Mouse (Mus musculus): ENCODE data around the gene Dmxl2. TPM values are rescaled to one million over a fixed set of nuclear protein-coding genes. Genes with fewer than 3 reads are reported as not detected.

The Dmxl2 gene
- polyA plus RNA-seq, 1 experiment from 2014 or later = 1.8 TPM

GRCm38 (mm10) chr9:54532926-54533325 is 31.5 kb upstream of the Dmxl2 start:
- Histone ChIP-seq H3K36me3 (ENCODE audit: control insufficient read depth, insufficient read depth, low read length) (no peaks in the 10 kb centered on the region), H3K4me2 (replicated peaks; ENCODE audit: low read depth) (no peak overlapping the region), H3K4me3 (ENCODE audit: low read depth, low read length) (no peak overlapping the region), H3K4me1 (replicated peaks; ENCODE audit: control insufficient read depth, insufficient read depth) (no peaks in the 10 kb centered on the region), H3K27ac (replicated peaks) (no peak overlapping the region), H3K9ac (ENCODE audit: low read length) (no peak overlapping the region), H3K27me3 (ENCODE audit: control insufficient read depth, insufficient read depth, low read length) (no peaks in the 10 kb centered on the region), H3K9me3 (ENCODE audit: control insufficient read depth, low read length) (no peaks in the 10 kb centered on the region)
- WGBS = 83% methylated on average over 2 of the region's 2 CpGs
- ATAC-seq (ENCODE audit: low FRiP score, low TSS enrichment) (no peak), DNase-seq (ENCODE audit: low spot score) (no peak)
- TF ChIP-seq CTCF (IDR thresholded peaks at IDR 0.05; ENCODE audit: low read depth) = no peak
- TF ChIP-seq EP300 (optimal IDR thresholded peaks at IDR 0.05) = no peak

DNA sequence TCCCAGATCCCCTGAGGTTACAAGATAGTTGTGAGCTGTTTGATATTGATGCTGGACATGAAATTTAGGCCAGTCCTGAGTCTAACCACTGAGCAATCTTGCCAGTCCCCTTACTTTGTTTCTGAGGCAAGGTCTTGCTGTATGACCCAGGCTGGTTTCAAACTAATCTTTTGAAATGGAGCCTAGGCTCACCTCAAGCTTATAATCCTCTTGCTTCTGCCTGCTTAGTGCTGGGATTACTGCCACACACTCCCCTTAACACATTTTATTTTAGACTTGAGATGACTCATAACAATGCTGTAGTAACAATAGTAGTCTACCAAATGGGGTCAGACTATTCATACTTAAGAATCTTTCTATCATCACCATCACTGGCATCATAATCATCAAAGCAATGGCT is 30.0 kb upstream of the Dmxl2 start:
- Histone ChIP-seq H3K27ac (replicated peaks) (no peak overlapping the region), H3K9ac (ENCODE audit: low read length) (no peak overlapping the region), H3K27me3 (ENCODE audit: control insufficient read depth, insufficient read depth, low read length) (no peaks in the 10 kb centered on the region), H3K4me1 (replicated peaks; ENCODE audit: control insufficient read depth, insufficient read depth) (no peaks in the 10 kb centered on the region), H3K4me2 (replicated peaks; ENCODE audit: low read depth) (no peak overlapping the region), H3K36me3 (ENCODE audit: control insufficient read depth, insufficient read depth, low read length) (no peaks in the 10 kb centered on the region), H3K9me3 (ENCODE audit: control insufficient read depth, low read length) (no peaks in the 10 kb centered on the region), H3K4me3 (ENCODE audit: low read depth, low read length) (no peak overlapping the region)
- no peak for DNase-seq (ENCODE audit: low spot score)
- TF ChIP-seq CTCF (IDR thresholded peaks at IDR 0.05; ENCODE audit: low read depth) (no peak), EP300 (optimal IDR thresholded peaks at IDR 0.05) (no peak)
- no peak for ATAC-seq (ENCODE audit: low FRiP score, low TSS enrichment)

- 85% methylated on average over 6 of the region's 6 CpGs for WGBS
- DNase-seq (ENCODE audit: low spot score) (no peak), ATAC-seq (ENCODE audit: low FRiP score, low TSS enrichment) (no peak)
- Histone ChIP-seq H3K4me2 (replicated peaks; ENCODE audit: low read depth) (no peak overlapping the region), H3K4me1 (replicated peaks; ENCODE audit: control insufficient read depth, insufficient read depth) (no peaks in the 10 kb centered on the region), H3K4me3 (ENCODE audit: low read depth, low read length) (no peak overlapping the region), H3K36me3 (ENCODE audit: control insufficient read depth, insufficient read depth, low read length) (no peaks in the 10 kb centered on the region), H3K9me3 (ENCODE audit: control insufficient read depth, low read length) (no peaks in the 10 kb centered on the region), H3K27me3 (ENCODE audit: control insufficient read depth, insufficient read depth, low read length) (no peaks in the 10 kb centered on the region), H3K27ac (replicated peaks) (no peak overlapping the region), H3K9ac (ENCODE audit: low read length) (no peak overlapping the region)
- TF ChIP-seq EP300 (optimal IDR thresholded peaks at IDR 0.05) (no peak), CTCF (IDR thresholded peaks at IDR 0.05; ENCODE audit: low read depth) (no peak)
Observed at GRCm38 (mm10) chr9:54530836-54531235, 29.4 kb upstream of the Dmxl2 start.

- Histone ChIP-seq H3K9ac (ENCODE audit: low read length) (no peak overlapping the region), H3K27ac (replicated peaks) (no peak overlapping the region), H3K36me3 (ENCODE audit: control insufficient read depth, insufficient read depth, low read length) (no peaks in the 10 kb centered on the region), H3K4me1 (replicated peaks; ENCODE audit: control insufficient read depth, insufficient read depth) (no peaks in the 10 kb centered on the region), H3K9me3 (ENCODE audit: control insufficient read depth, low read length) (no peaks in the 10 kb centered on the region), H3K4me3 (ENCODE audit: low read depth, low read length) (no peak overlapping the region), H3K27me3 (ENCODE audit: control insufficient read depth, insufficient read depth, low read length) (no peaks in the 10 kb centered on the region), H3K4me2 (replicated peaks; ENCODE audit: low read depth) (no peak overlapping the region)
- 72% methylated on average over 2 of the region's 2 CpGs for WGBS
- ATAC-seq (ENCODE audit: low FRiP score, low TSS enrichment) (no peak), DNase-seq (ENCODE audit: low spot score) (no peak)
- TF ChIP-seq EP300 (optimal IDR thresholded peaks at IDR 0.05) (no peak), CTCF (IDR thresholded peaks at IDR 0.05; ENCODE audit: low read depth) (no peak)
Observed at GRCm38 (mm10) chr9:54529950-54530349, 28.5 kb upstream of the Dmxl2 start.

GRCm38 (mm10) chr9:54527694-54528093 is 26.3 kb upstream of the Dmxl2 start:
- Histone ChIP-seq H3K27me3 (ENCODE audit: control insufficient read depth, insufficient read depth, low read length) (no peaks in the 10 kb centered on the region), H3K4me3 (ENCODE audit: low read depth, low read length) (no peak overlapping the region), H3K27ac (replicated peaks) (no peak overlapping the region), H3K9me3 (ENCODE audit: control insufficient read depth, low read length) (no peaks in the 10 kb centered on the region), H3K36me3 (ENCODE audit: control insufficient read depth, insufficient read depth, low read length) (no peaks in the 10 kb centered on the region), H3K9ac (ENCODE audit: low read length) (no peak overlapping the region), H3K4me2 (replicated peaks; ENCODE audit: low read depth) (no peak overlapping the region), H3K4me1 (replicated peaks; ENCODE audit: control insufficient read depth, insufficient read depth) (no peaks in the 10 kb centered on the region)
- DNase-seq (ENCODE audit: low spot score) = no peak
- 69% methylated on average over 7 of the region's 7 CpGs for WGBS
- no peak for ATAC-seq (ENCODE audit: low FRiP score, low TSS enrichment)
- TF ChIP-seq EP300 (optimal IDR thresholded peaks at IDR 0.05) (no peak), CTCF (IDR thresholded peaks at IDR 0.05; ENCODE audit: low read depth) (peak; percentile 35; the same call in 1 of the 2 replicates)

DNA sequence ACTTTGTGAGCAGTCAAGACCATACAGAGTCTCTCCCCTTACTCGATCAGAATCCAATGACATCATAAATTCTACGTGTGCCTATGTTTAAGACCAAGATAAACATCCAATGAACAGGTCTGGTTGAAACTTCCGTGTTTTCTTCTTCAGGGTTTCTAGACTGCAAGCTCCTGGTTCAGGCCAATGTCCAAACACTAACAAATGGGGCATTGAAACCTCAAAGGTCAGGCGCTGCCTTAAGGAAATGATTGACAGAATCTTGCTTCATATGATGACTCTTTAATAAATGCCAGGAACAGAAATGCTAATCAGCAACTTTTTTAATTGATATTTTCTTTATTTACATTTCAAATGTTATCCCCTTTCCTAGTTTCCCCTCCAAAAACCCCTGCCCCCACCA is 18.9 kb upstream of the Dmxl2 start:
- no peak for TF ChIP-seq CTCF (IDR thresholded peaks at IDR 0.05; ENCODE audit: low read depth)
- TF ChIP-seq EP300 (optimal IDR thresholded peaks at IDR 0.05) = no peak
- no peak overlapping the region for H3K4me3 ChIP-seq (ENCODE audit: low read depth, low read length)
- no peaks in the 10 kb centered on the region for H3K27me3 ChIP-seq (ENCODE audit: control insufficient read depth, insufficient read depth, low read length)
- ATAC-seq (ENCODE audit: low FRiP score, low TSS enrichment) (no peak), DNase-seq (ENCODE audit: low spot score) (no peak)
- H3K36me3 ChIP-seq (ENCODE audit: control insufficient read depth, insufficient read depth, low read length) = no peaks in the 10 kb centered on the region
- H3K9ac ChIP-seq (ENCODE audit: low read length) = no peak overlapping the region
- H3K4me2 ChIP-seq (replicated peaks; ENCODE audit: low read depth) = no peak overlapping the region
- H3K27ac ChIP-seq (replicated peaks) = no peak overlapping the region
- no peaks in the 10 kb centered on the region for H3K4me1 ChIP-seq (replicated peaks; ENCODE audit: control insufficient read depth, insufficient read depth)
- H3K9me3 ChIP-seq (ENCODE audit: control insufficient read depth, low read length) = no peaks in the 10 kb centered on the region
- WGBS = 64% methylated on average over 4 of the region's 4 CpGs

Data from stomach, postnatal 0 days (tissue).